Mouse (Mus musculus) C2C12 (cell line): ENCODE data around the gene Gm9837.

Source experiments
- CEBPB ChIP-seq: IDR thresholded peaks from one replicate; pipeline ENCODE4 v1.6.1; 2011; ENCODE audit warnings: low read depth, mild to moderate bottlenecking, control low read depth, moderate library complexity
- CTCF ChIP-seq: IDR thresholded peaks from one replicate; pipeline ENCODE4 v1.5.1; 2011; ENCODE audit not compliant: control insufficient read depth, insufficient read depth, insufficient read length
- MAX ChIP-seq: IDR thresholded peaks from one replicate; pipeline ENCODE4 v1.6.1; 2011; ENCODE audit warnings: mild to moderate bottlenecking, control low read depth

DNA sequence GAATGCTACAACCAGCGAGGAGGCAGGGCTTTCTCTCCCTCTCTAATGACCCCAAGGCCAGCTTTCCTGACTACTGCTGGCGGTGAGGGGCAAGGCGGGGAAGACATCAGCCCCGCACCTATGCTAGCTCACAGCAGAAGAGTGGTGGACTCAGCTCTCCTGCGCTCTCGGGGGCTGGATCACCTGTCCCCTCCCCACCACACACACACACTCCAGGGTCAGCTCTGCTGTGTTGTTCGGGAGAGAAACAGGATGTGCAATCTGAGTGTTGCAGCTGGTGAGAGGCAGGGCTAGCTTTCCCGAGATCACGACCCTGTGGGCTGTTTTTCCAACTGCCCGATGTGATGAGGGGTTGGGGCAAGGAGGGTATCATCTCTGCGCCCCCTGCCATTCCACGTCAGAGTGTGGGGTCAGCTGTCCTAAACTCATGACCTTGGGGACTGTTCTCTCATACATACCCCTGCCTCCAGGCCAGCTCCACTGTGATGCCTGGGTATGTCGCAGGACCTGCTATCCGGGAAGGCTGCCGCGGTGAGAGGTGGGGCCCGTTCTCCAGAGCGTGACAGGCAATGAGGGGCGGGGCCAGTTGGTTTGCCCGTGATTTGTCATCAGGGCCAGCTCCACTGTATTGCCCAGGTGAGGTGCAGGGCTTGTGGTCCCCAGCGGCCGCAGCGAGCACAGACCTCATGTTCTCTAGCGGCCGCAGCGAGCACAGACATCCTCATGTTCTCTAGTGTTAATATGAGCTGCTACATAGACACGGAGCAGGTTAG lies 16.7 kb upstream of the Gm9837 start:
- no peak for TF ChIP-seq CTCF
- TF ChIP-seq MAX = no peak
- no peak for TF ChIP-seq CEBPB
